In the genomic region with DNA sequence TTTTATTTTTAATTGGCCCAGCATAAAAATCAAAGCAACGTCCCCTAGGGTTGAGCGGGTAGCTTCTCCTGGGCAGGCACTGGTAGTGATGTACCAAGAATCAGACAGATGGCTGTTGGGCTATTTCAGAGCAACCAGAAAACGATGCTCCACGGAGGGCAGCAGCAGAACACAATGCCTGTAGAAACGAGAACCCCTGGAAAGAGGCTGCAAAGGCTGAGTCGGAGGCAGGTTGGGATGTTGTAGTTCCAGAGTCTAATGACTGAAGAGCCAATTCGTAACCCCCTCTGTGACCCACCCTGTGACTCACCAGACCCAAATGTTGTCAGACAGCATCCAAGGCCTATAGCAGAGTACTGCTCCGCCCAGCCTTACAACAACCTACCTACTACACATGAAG, we compare ENCODE assay signal across 24 mouse cellular contexts. TPM values are rescaled to one million over a fixed set of nuclear protein-coding genes. Genes with fewer than 3 reads are reported as not detected.
DNase-seq lines count a peak whose midpoint lies in the region; ATAC-seq and TF ChIP-seq lines count a peak whose summit lies in the region.
"Had no signal": no experiment of that assay in that cellular context is flagged by ENCODE, and none has a peak within 500 bp of the region (broad histone marks: within the 10 kb centered on the region; RNA-seq: fewer than 3 reads in every experiment).

No protein-coding gene starts in this region.

- intact Hi-C loops in heart, postnatal 14 days (cut with DNase I), result no loop called here

- H3K27ac ChIP-seq in stomach, postnatal 0 days (replicated peaks), result no peak overlapping the region
- no peak overlapping the region for H3K27ac ChIP-seq in midbrain, embryonic 13.5 days
- H3K27ac ChIP-seq: embryonic facial prominence, embryonic 10.5 days; embryonic facial prominence, embryonic 12.5 days; forebrain, embryonic 13.5 days; forebrain, embryonic 15.5 days had no signal

- H3K36me3 ChIP-seq in myocyte (ENCODE audit: control insufficient read depth, insufficient read depth), result no peaks in the 10 kb centered on the region
- no peaks in the 10 kb centered on the region for H3K36me3 ChIP-seq in stomach, postnatal 0 days (ENCODE audit: control insufficient read depth, insufficient read depth, low read length)
- H3K36me3 ChIP-seq in midbrain, embryonic 13.5 days, result no peaks in the 10 kb centered on the region
- H3K36me3 ChIP-seq: embryonic facial prominence, embryonic 10.5 days; embryonic facial prominence, embryonic 12.5 days; forebrain, embryonic 15.5 days; G1E had no signal

- no peaks in the 10 kb centered on the region for H3K9me3 ChIP-seq in stomach, postnatal 0 days (ENCODE audit: control insufficient read depth, low read length)
- no peaks in the 10 kb centered on the region for H3K9me3 ChIP-seq in midbrain, embryonic 13.5 days
- H3K9me3 ChIP-seq: embryonic facial prominence, embryonic 10.5 days; embryonic facial prominence, embryonic 12.5 days; forebrain, embryonic 13.5 days; forebrain, embryonic 15.5 days; G1E had no signal

- peak overlapping the region; percentile 41 for H3K4me2 ChIP-seq in myocyte (ENCODE audit: low read depth)
- no peak overlapping the region for H3K4me2 ChIP-seq in stomach, postnatal 0 days (replicated peaks; ENCODE audit: low read depth)
- H3K4me2 ChIP-seq in midbrain, embryonic 13.5 days (replicated peaks), result no peak overlapping the region
- H3K4me2 ChIP-seq: embryonic facial prominence, embryonic 12.5 days; forebrain, embryonic 13.5 days; forebrain, embryonic 15.5 days had no signal

- H3K27me3 ChIP-seq in myocyte (ENCODE audit: control insufficient read depth, insufficient read depth, insufficient read length), result no peaks in the 10 kb centered on the region
- H3K27me3 ChIP-seq in stomach, postnatal 0 days (ENCODE audit: control insufficient read depth, insufficient read depth, low read length), result no peaks in the 10 kb centered on the region
- H3K27me3 ChIP-seq in midbrain, embryonic 13.5 days, result no peaks in the 10 kb centered on the region
- H3K27me3 ChIP-seq: CH12.LX; embryonic facial prominence, embryonic 12.5 days; forebrain, embryonic 13.5 days; forebrain, embryonic 15.5 days; Patski had no signal

- WGBS in stomach, postnatal 0 days, result 78% methylated on average over 8 of the region's 8 CpGs
- WGBS in midbrain, embryonic 13.5 days, result 92% methylated on average over 8 of the region's 8 CpGs

- H3K4me1 ChIP-seq in stomach, postnatal 0 days (replicated peaks; ENCODE audit: control insufficient read depth, insufficient read depth), result 0 out of 2 replicates have a peak, but pooled peaks cover 3% of the 10 kb centered on the region
- H3K4me1 ChIP-seq in midbrain, embryonic 13.5 days (replicated peaks), result no peaks in the 10 kb centered on the region
- H3K4me1 ChIP-seq: embryonic facial prominence, embryonic 12.5 days; forebrain, embryonic 15.5 days had no signal

- no peak overlapping the region for H3ac ChIP-seq in myocyte (ENCODE audit: control insufficient read depth, insufficient read length)

- TF ChIP-seq CTCF in stomach, postnatal 0 days (IDR thresholded peaks at IDR 0.05; ENCODE audit: low read depth), result no peak

- no peak for TF ChIP-seq EP300 in stomach, postnatal 0 days (optimal IDR thresholded peaks at IDR 0.05)

- no peak overlapping the region for H3K9ac ChIP-seq in stomach, postnatal 0 days (ENCODE audit: low read length)
- no peak overlapping the region for H3K9ac ChIP-seq in midbrain, embryonic 13.5 days (replicated peaks)
- H3K9ac ChIP-seq: embryonic facial prominence, embryonic 12.5 days; forebrain, embryonic 13.5 days; forebrain, embryonic 15.5 days had no signal

- 0 out of 2 replicates have a peak, but pooled peaks have one; percentile 35 for ATAC-seq in stomach, postnatal 0 days (ENCODE audit: low FRiP score, low TSS enrichment)
- no peak for ATAC-seq in midbrain, embryonic 13.5 days
- ATAC-seq: activated CD4-positive, CD25-positive, alpha-beta regulatory T cell, adult 4 months; CD4-positive, CD25-positive, alpha-beta regulatory T cell, adult 4 months; forebrain, embryonic 13.5 days; forebrain, embryonic 15.5 days; Patski had no signal

- H3K4me3 ChIP-seq in myocyte, result no peak overlapping the region
- H3K4me3 ChIP-seq in stomach, postnatal 0 days (ENCODE audit: low read depth, low read length), result no peak overlapping the region
- H3K4me3 ChIP-seq in midbrain, embryonic 13.5 days (replicated peaks), result no peak overlapping the region
- H3K4me3 ChIP-seq: embryonic facial prominence, embryonic 10.5 days; embryonic facial prominence, embryonic 12.5 days; forebrain, embryonic 13.5 days; forebrain, embryonic 15.5 days had no signal

- peak; percentile 90 for DNase-seq in heart, adult 11 months
- no peak for DNase-seq in heart, postnatal 14 days
- peak; percentile 38 for DNase-seq in 3T3-L1 (ENCODE audit: low read depth, low spot score)
- no peak for DNase-seq in stomach, postnatal 0 days (ENCODE audit: low spot score)
- no peak for DNase-seq in kidney, postnatal 4 days
- DNase-seq: adrenal gland, adult 8-10 months; adrenal gland, postnatal 14 days; adrenal gland, postnatal 36 days; cerebellum, adult 11-12 months; cerebellum, adult 2 months; cerebellum, adult 9-10 months; cerebellum, postnatal 10 days; cerebellum, postnatal 25 days had no signal

- H3K79me2 ChIP-seq in myocyte (ENCODE audit: control insufficient read depth, insufficient read depth), result no peaks in the 10 kb centered on the region

- TF ChIP-seq POLR2A in myocyte (IDR thresholded peaks at IDR 0.05; ENCODE audit: insufficient read length, low read depth), result no peak

TF ChIP-seq in myocyte, 11 proteins besides CTCF, POLR2A, EP300 and RAD21:
- no peak for TF ChIP-seq E2F4 (IDR thresholded peaks at IDR 0.05; ENCODE audit: insufficient read depth)
- no peak for TF ChIP-seq TCF12 (IDR thresholded peaks at IDR 0.05; ENCODE audit: insufficient read depth, poor library complexity, severe bottlenecking)
- TF ChIP-seq MYOD1 (IDR thresholded peaks at IDR 0.05; ENCODE audit: control insufficient read depth in 1 of 3, insufficient read length in 2 of 3, low read depth in 2 of 3), result no peak
- no peak for TF ChIP-seq MYOG (IDR thresholded peaks at IDR 0.05; ENCODE audit: control insufficient read depth in 1 of 3, insufficient read depth in 1 of 3, insufficient read length in 2 of 3, low read depth in 2 of 3)
- no peak for TF ChIP-seq CEBPB (IDR thresholded peaks at IDR 0.05; ENCODE audit: insufficient read depth, poor library complexity, severe bottlenecking)
- no peak for TF ChIP-seq POLR2AphosphoS2 (IDR thresholded peaks at IDR 0.05; ENCODE audit: insufficient read length, low read depth)
- no peak for TF ChIP-seq USF1 (IDR thresholded peaks at IDR 0.05; ENCODE audit: low read depth)
- no peak for TF ChIP-seq MAX (IDR thresholded peaks at IDR 0.05; ENCODE audit: low read depth)

RNA-seq across cellular contexts. Expression of a gene that starts 19.9 kb away (rescaled TPM):
- total RNA-seq in heart, postnatal 14 days (2021), result 10 to 100 TPM; 10.2 to 10.4 TPM
- 0.37 TPM for polyA plus RNA-seq in myocyte (2012; fragmentation: generic; extraction: Trizol)
- polyA plus RNA-seq in stomach, postnatal 0 days (2015; fragmentation: Nextera tagmentation; extraction: Ambion mirVana), result 32.6 and 34.5 TPM in 2 replicates
- polyA plus RNA-seq in midbrain, embryonic 13.5 days (2015; fragmentation: Nextera tagmentation; extraction: Ambion mirVana), result 1.5 and 2.2 TPM in 2 replicates
- total RNA-seq: CH12.LX, G1E had no signal
- polyA plus RNA-seq: activated CD4-positive, CD25-positive, alpha-beta regulatory T cell, adult 4 months; CD4-positive, CD25-positive, alpha-beta regulatory T cell, adult 4 months; G1E; Patski had no signal

Comparison
In these comparisons a context has a peak if more than half of its experiments do, and no peak if none do; other contexts are left out.
1. DNase-seq: peak in heart, adult 11 months (single experiment) and 3T3-L1 (single experiment); none in heart, postnatal 14 days (0 of 2), stomach, postnatal 0 days (single experiment) and kidney, postnatal 4 days (0 of 2).
2. RNA of a gene that starts 19.9 kb away (polyA plus RNA-seq): 32.6 to 34.5 TPM in stomach, postnatal 0 days; 1.5 to 2.2 TPM in midbrain, embryonic 13.5 days and 0.37 TPM in myocyte (single experiment); every median in the first group is over 10 times any median in the second.